Mouse (Mus musculus) olfactory bulb, adult 2 months (tissue): ENCODE results near the gene Hes6.

ENCODE experiments used
- CTCF ChIP-seq: fragments of 200-500 bp; IDR thresholded peaks from 2 replicates; pipeline ENCODE4 v1.5.1; 2012; ENCODE audit warnings: low read depth, mild to moderate bottlenecking, low read length, moderate library complexity; ENCODE audit not compliant: insufficient read depth
- POLR2A ChIP-seq: fragments of 200-500 bp; IDR thresholded peaks from 2 replicates; pipeline ENCODE4 v1.6.1; 2012; ENCODE audit warnings: mild to moderate bottlenecking, low read depth, low read length, moderate library complexity; ENCODE audit not compliant: insufficient read depth

- TF ChIP-seq POLR2A (no peak), CTCF (no peak)
Observed at GRCm38 (mm10) chr1:91420601-91421065, 6.8 kb upstream of the Hes6 start.
